Mouse (Mus musculus) liver, embryonic 15.5 days (tissue): ENCODE measurements at regions not wholly inside any gene's neighbourhood (a gene's known extent, or its start where the extent isn't known, plus 50 kb on each side); places are given as distances from the start of the nearest gene placed in this dataset.

Experiments
- ATAC-seq: fragments of 200-750 bp; cut with Nextera tagmentation; 2 replicates; pipeline ENCODE4 v1.8.0; 2017; ENCODE audit warnings: moderate number of reproducible peaks, mild to moderate bottlenecking, moderate library complexity; ENCODE audit not compliant: insufficient read depth
- H3K27ac ChIP-seq: fragments of 300-500 bp; sonication (generic); replicated peaks from 2 replicates; pipeline ENCODE4 v1.5.1; 2015; ENCODE audit warnings: mild to moderate bottlenecking, inconsistent platforms
- H3K27me3 ChIP-seq: fragments of 300-500 bp; sonication (generic); 2 replicates; pipeline ENCODE4 v1.6.1; 2015; ENCODE audit warnings: mild to moderate bottlenecking, inconsistent platforms
- H3K36me3 ChIP-seq: fragments of 300-500 bp; sonication (generic); replicated peaks from 2 replicates; pipeline ENCODE4 v1.6.1; 2015; ENCODE audit warnings: moderate library complexity, mild to moderate bottlenecking, inconsistent platforms
- H3K4me1 ChIP-seq: fragments of 300-500 bp; sonication (generic); replicated peaks from 2 replicates; pipeline ENCODE4 v1.6.1; 2015; ENCODE audit warnings: inconsistent platforms
- H3K4me2 ChIP-seq: fragments of 300-500 bp; sonication (generic); 2 replicates; pipeline ENCODE4 v1.6.1; 2015; ENCODE audit warnings: moderate library complexity, mild to moderate bottlenecking, inconsistent platforms
- H3K4me3 ChIP-seq: fragments of 300-500 bp; sonication (generic); replicated peaks from 2 replicates; pipeline ENCODE4 v1.5.1; 2015; ENCODE audit warnings: mild to moderate bottlenecking, inconsistent platforms
- H3K9ac ChIP-seq: fragments of 300-500 bp; sonication (generic); 2 replicates; pipeline ENCODE4 v1.6.1; 2015; ENCODE audit warnings: moderate library complexity, mild to moderate bottlenecking, inconsistent platforms
- H3K9me3 ChIP-seq: fragments of 300-500 bp; sonication (generic); replicated peaks from 2 replicates; pipeline ENCODE4 v1.6.1; 2016; ENCODE audit warnings: inconsistent platforms
- WGBS: fragments of 180-500 bp; shearing (Covaris S2); methylation state at CpG from one replicate; pipeline ENCODE4 v1.1.7; 2015; ENCODE audit warnings: mixed read lengths; ENCODE audit not compliant: insufficient replicate concordance; 5-methylcytosine and 5-hydroxymethylcytosine counted together

- Histone ChIP-seq H3K9me3 (no peaks in the 10 kb centered on the region), H3K36me3 (no peaks in the 10 kb centered on the region), H3K4me2 (no peak overlapping the region), H3K27ac (no peak overlapping the region), H3K4me1 (no peaks in the 10 kb centered on the region), H3K9ac (no peak overlapping the region), H3K27me3 (no peaks in the 10 kb centered on the region), H3K4me3 (no peak overlapping the region)
- WGBS = 70% methylated on average over 6 of the region's 6 CpGs
- ATAC-seq = no peak
These were observed 219.7 kb downstream of the Sox2 start for GRCm38 (mm10) chr3:34869911-34870310.

- H3K27ac ChIP-seq = no peak overlapping the region
- no peaks in the 10 kb centered on the region for H3K9me3 ChIP-seq
- no peak overlapping the region for H3K9ac ChIP-seq
- H3K4me3 ChIP-seq = no peak overlapping the region
- H3K4me1 ChIP-seq = no peaks in the 10 kb centered on the region
- no peak overlapping the region for H3K4me2 ChIP-seq
- no peak for ATAC-seq
- H3K36me3 ChIP-seq = no peaks in the 10 kb centered on the region
- no peaks in the 10 kb centered on the region for H3K27me3 ChIP-seq
- WGBS = 57% methylated on average over 5 of the region's 5 CpGs
These were observed 234.9 kb downstream of the Sox2 start for GRCm38 (mm10) chr3:34885137-34885536.

GRCm38 (mm10) chr3:34893381-34893780, 243.2 kb downstream of the Sox2 start:
- Histone ChIP-seq H3K27ac (no peak overlapping the region), H3K4me2 (no peak overlapping the region), H3K9me3 (no peaks in the 10 kb centered on the region), H3K27me3 (no peaks in the 10 kb centered on the region), H3K4me1 (no peaks in the 10 kb centered on the region), H3K9ac (no peak overlapping the region), H3K4me3 (no peak overlapping the region), H3K36me3 (no peaks in the 10 kb centered on the region)
- no peak for ATAC-seq
- 74% methylated on average over 5 of the region's 5 CpGs for WGBS

GRCm38 (mm10) chr3:34903106-34903505, 252.9 kb downstream of the Sox2 start:
- no peaks in the 10 kb centered on the region for H3K9me3 ChIP-seq
- WGBS = 60% methylated on average over 8 of the region's 8 CpGs
- no peak overlapping the region for H3K27ac ChIP-seq
- H3K27me3 ChIP-seq = no peaks in the 10 kb centered on the region
- ATAC-seq = no peak
- no peak overlapping the region for H3K4me3 ChIP-seq
- no peaks in the 10 kb centered on the region for H3K36me3 ChIP-seq
- no peak overlapping the region for H3K9ac ChIP-seq
- no peaks in the 10 kb centered on the region for H3K4me1 ChIP-seq
- no peak overlapping the region for H3K4me2 ChIP-seq

GRCm38 (mm10) chr3:34908489-34908888, 258.3 kb downstream of the Sox2 start:
- Histone ChIP-seq H3K36me3 (no peaks in the 10 kb centered on the region), H3K27me3 (no peaks in the 10 kb centered on the region), H3K9ac (no peak overlapping the region), H3K27ac (no peak overlapping the region), H3K4me2 (no peak overlapping the region), H3K4me3 (no peak overlapping the region), H3K9me3 (no peaks in the 10 kb centered on the region), H3K4me1 (no peaks in the 10 kb centered on the region)
- no peak for ATAC-seq
- 58% methylated on average over 5 of the region's 5 CpGs for WGBS

GRCm38 (mm10) chr3:34909350-34909749, 259.1 kb downstream of the Sox2 start:
- Histone ChIP-seq H3K36me3 (no peaks in the 10 kb centered on the region), H3K4me3 (no peak overlapping the region), H3K27ac (no peak overlapping the region), H3K9ac (no peak overlapping the region), H3K9me3 (no peaks in the 10 kb centered on the region), H3K4me2 (no peak overlapping the region), H3K4me1 (no peaks in the 10 kb centered on the region), H3K27me3 (no peaks in the 10 kb centered on the region)
- ATAC-seq = no peak
- 58% methylated on average over 3 of the region's 3 CpGs for WGBS

GRCm38 (mm10) chr3:34918326-34918932, 268.2 kb downstream of the Sox2 start:
- Histone ChIP-seq H3K4me2 (no peak overlapping the region), H3K9me3 (no peaks in the 10 kb centered on the region), H3K4me3 (no peak overlapping the region), H3K27ac (no peak overlapping the region), H3K27me3 (no peaks in the 10 kb centered on the region), H3K4me1 (no peaks in the 10 kb centered on the region), H3K9ac (no peak overlapping the region), H3K36me3 (no peaks in the 10 kb centered on the region)
- 44% methylated on average over 6 of the region's 6 CpGs for WGBS
- ATAC-seq = no peak

GRCm38 (mm10) chr3:34920497-34920896, 270.3 kb downstream of the Sox2 start:
- no peak for ATAC-seq
- H3K9ac ChIP-seq = no peak overlapping the region
- 71% methylated on average over 5 of the region's 5 CpGs for WGBS
- no peak overlapping the region for H3K27ac ChIP-seq
- no peaks in the 10 kb centered on the region for H3K4me1 ChIP-seq
- no peaks in the 10 kb centered on the region for H3K27me3 ChIP-seq
- no peaks in the 10 kb centered on the region for H3K9me3 ChIP-seq
- no peaks in the 10 kb centered on the region for H3K36me3 ChIP-seq
- no peak overlapping the region for H3K4me2 ChIP-seq
- no peak overlapping the region for H3K4me3 ChIP-seq

GRCm38 (mm10) chr3:34949867-34950266, 299.7 kb downstream of the Sox2 start:
- H3K4me3 ChIP-seq = no peak overlapping the region
- H3K9me3 ChIP-seq = no peaks in the 10 kb centered on the region
- no peaks in the 10 kb centered on the region for H3K36me3 ChIP-seq
- no peak overlapping the region for H3K4me2 ChIP-seq
- no peak for ATAC-seq
- no peak overlapping the region for H3K27ac ChIP-seq
- no peaks in the 10 kb centered on the region for H3K27me3 ChIP-seq
- H3K9ac ChIP-seq = no peak overlapping the region
- H3K4me1 ChIP-seq = no peaks in the 10 kb centered on the region
- 43% methylated on average over 3 of the region's 3 CpGs for WGBS

- Histone ChIP-seq H3K4me2 (no peak overlapping the region), H3K27ac (no peak overlapping the region), H3K4me3 (no peak overlapping the region), H3K9me3 (no peaks in the 10 kb centered on the region), H3K9ac (no peak overlapping the region), H3K36me3 (no peaks in the 10 kb centered on the region), H3K27me3 (no peaks in the 10 kb centered on the region), H3K4me1 (no peaks in the 10 kb centered on the region)
- WGBS = 54% methylated on average over 4 of the region's 4 CpGs
- no peak for ATAC-seq
These were observed 306.0 kb downstream of the Sox2 start for GRCm38 (mm10) chr3:34956183-34956582.

- WGBS = 66% methylated on average over 19 of the region's 19 CpGs
- Histone ChIP-seq H3K27me3 (no peaks in the 10 kb centered on the region), H3K9ac (no peak overlapping the region), H3K4me1 (no peaks in the 10 kb centered on the region), H3K4me2 (no peak overlapping the region), H3K36me3 (no peaks in the 10 kb centered on the region), H3K27ac (no peak overlapping the region), H3K4me3 (no peak overlapping the region), H3K9me3 (no peaks in the 10 kb centered on the region)
- ATAC-seq = no peak
These were observed 308.9 kb downstream of the Sox2 start for GRCm38 (mm10) chr3:34959044-34959521.

GRCm38 (mm10) chr3:34966442-34966841, 316.2 kb downstream of the Sox2 start:
- 64% methylated on average over 6 of the region's 6 CpGs for WGBS

More at GRCm38 (mm10) chr3:34966442-34966841, 316.2 kb downstream of the Sox2 start:
- no peak overlapping the region for H3K9ac ChIP-seq
- no peak overlapping the region for H3K27ac ChIP-seq
- H3K27me3 ChIP-seq = no peaks in the 10 kb centered on the region
- H3K4me2 ChIP-seq = no peak overlapping the region
- no peaks in the 10 kb centered on the region for H3K36me3 ChIP-seq
- H3K9me3 ChIP-seq = no peaks in the 10 kb centered on the region
- ATAC-seq = no peak
- no peak overlapping the region for H3K4me3 ChIP-seq
- H3K4me1 ChIP-seq = no peaks in the 10 kb centered on the region
